Mouse (Mus musculus): Measurements from ENCODE around the gene Atp6v1g3. TPM values are rescaled to one million over a fixed set of nuclear protein-coding genes. Genes with fewer than 3 reads are reported as not detected.

Gene Atp6v1g3
- polyA plus RNA-seq, 1 experiment from 2014 or later: not detected

DNA sequence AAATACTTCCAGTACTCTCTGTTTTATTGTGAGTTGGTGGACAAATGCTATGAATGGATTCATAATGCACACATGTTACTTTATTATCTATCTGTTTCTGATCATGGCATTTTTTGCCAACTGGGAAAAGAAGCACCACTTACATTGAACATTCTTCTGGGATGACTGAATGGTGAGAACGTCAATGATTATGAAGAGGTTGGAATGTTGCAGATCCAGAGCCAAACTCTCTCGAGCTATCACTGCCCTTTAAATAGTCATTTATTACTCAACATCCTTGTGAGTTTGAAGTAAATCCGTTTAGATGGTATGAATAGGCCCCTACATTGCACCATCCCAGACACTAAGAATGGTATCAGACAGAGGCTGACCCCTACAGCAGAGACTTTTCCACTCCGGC lies 58.1 kb downstream of the Atp6v1g3 start:
- no peak for DNase-seq (ENCODE audit: extremely low spot score, low spot score)
- H3K27me3 ChIP-seq (ENCODE audit: poor library complexity, severe bottlenecking): peaks cover 7% of the 10 kb centered on the region; the same call in 1 of the 2 replicates
- WGBS: 84% methylated on average over 4 of the region's 4 CpGs
- no peaks in the 10 kb centered on the region for H3K36me3 ChIP-seq (replicated peaks)
- no peak overlapping the region for H3K27ac ChIP-seq
- peaks cover 2% of the 10 kb centered on the region; the same call in 1 of the 2 replicates for H3K4me1 ChIP-seq
- H3K9me3 ChIP-seq: no peaks in the 10 kb centered on the region
- H3K4me3 ChIP-seq: no peak overlapping the region

DNA sequence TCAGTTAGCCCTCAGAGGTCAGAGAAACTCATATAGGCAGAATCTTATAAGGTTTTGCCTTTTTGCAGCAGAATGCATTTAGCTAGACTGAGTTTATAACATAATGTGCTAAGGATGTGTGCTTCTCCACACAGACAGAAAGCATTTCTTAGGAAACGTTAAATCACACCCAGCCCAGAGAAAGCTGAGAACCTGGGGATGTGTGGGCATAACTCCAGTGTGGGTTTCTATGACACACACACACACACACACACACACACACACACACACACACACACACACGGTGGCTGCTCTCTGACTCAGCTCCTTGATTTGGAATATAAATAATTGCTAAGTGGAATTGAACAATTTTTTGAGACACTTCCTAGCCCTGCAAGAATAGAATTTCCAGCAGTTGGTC lies 61.2 kb downstream of the Atp6v1g3 start:
- no peak overlapping the region for H3K27ac ChIP-seq
- H3K4me3 ChIP-seq: no peak overlapping the region
- no peaks in the 10 kb centered on the region for H3K9me3 ChIP-seq
- no peaks in the 10 kb centered on the region for H3K4me1 ChIP-seq
- H3K27me3 ChIP-seq (ENCODE audit: poor library complexity, severe bottlenecking): no peaks in the 10 kb centered on the region
- no peaks in the 10 kb centered on the region for H3K36me3 ChIP-seq (replicated peaks)
- 90% methylated on average over 2 of the region's 2 CpGs for WGBS
- DNase-seq (ENCODE audit: extremely low spot score, low spot score): no peak

DNA sequence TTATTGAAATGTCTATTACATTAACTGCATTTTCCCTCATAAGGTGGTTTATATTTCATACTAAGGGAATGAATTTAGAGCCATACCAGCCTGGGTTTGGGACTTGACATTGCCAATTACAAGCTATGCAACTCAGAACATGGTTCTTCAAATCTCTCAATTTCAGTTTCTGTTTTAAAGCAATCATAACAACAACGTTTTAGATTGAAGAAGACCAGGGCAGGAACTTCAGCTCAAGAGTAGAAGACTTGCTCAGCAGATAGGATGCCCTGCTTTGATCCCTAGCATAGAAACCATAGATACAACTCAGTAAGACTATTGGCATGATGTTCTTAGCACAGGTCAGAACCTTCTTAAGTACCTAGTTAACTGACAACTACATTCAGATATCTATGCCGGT lies 63.9 kb downstream of the Atp6v1g3 start:
- no peaks in the 10 kb centered on the region for H3K36me3 ChIP-seq (replicated peaks)
- no peaks in the 10 kb centered on the region for H3K27me3 ChIP-seq (ENCODE audit: poor library complexity, severe bottlenecking)
- H3K4me3 ChIP-seq: no peak overlapping the region
- no peaks in the 10 kb centered on the region for H3K4me1 ChIP-seq
- 96% methylated on average over 2 of the region's 2 CpGs for WGBS
- H3K9me3 ChIP-seq: no peaks in the 10 kb centered on the region
- H3K27ac ChIP-seq: no peak overlapping the region
- no peak for DNase-seq (ENCODE audit: extremely low spot score, low spot score)

Other genes starting within 250 kb of the Atp6v1g3 start
- 0.84 and 0.98 TPM in 2 replicates for gene Ptprc, start 98.0 kb upstream of the Atp6v1g3 start, polyA plus RNA-seq (2016; fragmentation: Nextera tagmentation; extraction: Ambion mirVana)